Mouse (Mus musculus) spleen, adult 12 weeks (tissue): Measurements from ENCODE around the gene Gm11492.

Source experiments
- DNase-seq: peaks from one replicate; pipeline ENCODE4 v3.0.0; 2022; ENCODE audit warnings: low spot score

Gene Gm11492

GRCm38 (mm10) chr11:87578963-87579601 lies 12.6 kb downstream of the Gm11492 start:
- no peak for DNase-seq

GRCm38 (mm10) chr11:87579713-87580112 lies 13.3 kb downstream of the Gm11492 start:
- no peak for DNase-seq

- DNase-seq: no peak
These were observed 14.2 kb downstream of the Gm11492 start for GRCm38 (mm10) chr11:87580543-87581085.

- no peak for DNase-seq
These were observed 14.9 kb downstream of the Gm11492 start for GRCm38 (mm10) chr11:87581161-87581865.

GRCm38 (mm10) chr11:87581933-87582710 lies 15.7 kb downstream of the Gm11492 start:
- no peak for DNase-seq

- no peak for DNase-seq
These were observed 17.0 kb downstream of the Gm11492 start for GRCm38 (mm10) chr11:87583291-87584034.

GRCm38 (mm10) chr11:87584711-87585505 lies 18.5 kb downstream of the Gm11492 start:
- DNase-seq: no peak

GRCm38 (mm10) chr11:87587211-87587874 lies 20.9 kb downstream of the Gm11492 start:
- no peak for DNase-seq

- DNase-seq: no peak
These were observed 23.2 kb downstream of the Gm11492 start for GRCm38 (mm10) chr11:87589605-87590004.

- DNase-seq: peak; percentile 30
These were observed 24.5 kb downstream of the Gm11492 start for GRCm38 (mm10) chr11:87590841-87591525.

- peak; percentile 98 for DNase-seq
These were observed 25.3 kb downstream of the Gm11492 start, which contains the start of gene Mtmr4 for GRCm38 (mm10) chr11:87591526-87592353. TSS of gene Mtmr4 (plus strand) at chr11:87592162.

- DNase-seq: no peak
These were observed 25.9 kb downstream of the Gm11492 start for GRCm38 (mm10) chr11:87592354-87592695.

GRCm38 (mm10) chr11:87592713-87593598 lies 26.5 kb downstream of the Gm11492 start:
- no peak for DNase-seq

GRCm38 (mm10) chr11:87595327-87595841 lies 28.9 kb downstream of the Gm11492 start:
- DNase-seq: peak; percentile 68

GRCm38 (mm10) chr11:87595976-87596375 lies 29.5 kb downstream of the Gm11492 start:
- no peak for DNase-seq

GRCm38 (mm10) chr11:87596492-87596891 lies 30.0 kb downstream of the Gm11492 start:
- no peak for DNase-seq

- no peak for DNase-seq
These were observed 30.6 kb downstream of the Gm11492 start for GRCm38 (mm10) chr11:87597061-87597460.
